Mouse (Mus musculus) kidney, postnatal 0 days (tissue): ENCODE measurements at regions not wholly inside any gene's neighbourhood (a gene's known extent, or its start where the extent isn't known, plus 50 kb on each side); places are given as distances from the start of the nearest gene placed in this dataset.

Source experiments
- ATAC-seq: fragments of 200-750 bp; cut with Nextera tagmentation; replicated peaks from 2 replicates; pipeline ENCODE4 v1.8.0; 2017; ENCODE audit warnings: low read depth, moderate number of reproducible peaks, moderate TSS enrichment, moderate library complexity; ENCODE audit not compliant: low FRiP score
- DNase-seq: peaks from one replicate; pipeline ENCODE4 v3.0.0-alpha.2; 2016; ENCODE audit warnings: low spot score
- H3K27ac ChIP-seq: fragments of 300-500 bp; sonication (generic); 2 replicates; pipeline ENCODE4 v1.5.1; 2014; ENCODE audit warnings: mild to moderate bottlenecking
- H3K27me3 ChIP-seq: fragments of 300-500 bp; sonication (generic); 2 replicates; pipeline ENCODE4 v1.6.1; 2014; ENCODE audit warnings: low read length, mixed read lengths; ENCODE audit not compliant: insufficient read depth
- H3K36me3 ChIP-seq: fragments of 300-500 bp; sonication (generic); 2 replicates; pipeline ENCODE4 v1.6.1; 2014; ENCODE audit warnings: low read length, mixed read lengths; ENCODE audit not compliant: insufficient read depth
- H3K4me1 ChIP-seq: fragments of 300-500 bp; sonication (generic); replicated peaks from 2 replicates; pipeline ENCODE4 v1.6.1; 2014; ENCODE audit warnings: antibody characterized with exemption, low read length, mixed read lengths; ENCODE audit not compliant: insufficient read depth
- H3K4me2 ChIP-seq: fragments of 300-500 bp; sonication (generic); 2 replicates; pipeline ENCODE4 v1.6.1; 2014; ENCODE audit warnings: mild to moderate bottlenecking, low read length, moderate library complexity, mixed read lengths
- H3K4me3 ChIP-seq: fragments of 300-500 bp; sonication (generic); replicated peaks from 2 replicates; pipeline ENCODE4 v1.5.1; 2014; ENCODE audit warnings: low read depth, low read length
- H3K9ac ChIP-seq: fragments of 300-500 bp; sonication (generic); 2 replicates; pipeline ENCODE4 v1.6.1; 2014; ENCODE audit warnings: low read depth, low read length
- H3K9me3 ChIP-seq: fragments of 300-500 bp; sonication (generic); replicated peaks from 2 replicates; pipeline ENCODE4 v1.6.1; 2016; ENCODE audit warnings: low read length, inconsistent platforms, mixed read lengths
- CTCF ChIP-seq: IDR thresholded peaks from 2 replicates; pipeline ENCODE4 v1.5.1; 2016; ENCODE audit warnings: antibody characterized with exemption, low read depth, mild to moderate bottlenecking, moderate library complexity
- WGBS: fragments of 180-500 bp; shearing (Covaris S2); extraction: QIAGEN DNeasy Blood & Tissue Kit; methylation state at CpG from one replicate; pipeline ENCODE4 v1.1.7; 2014; 5-methylcytosine and 5-hydroxymethylcytosine counted together

- ATAC-seq (no peak), DNase-seq (peak; percentile 10)
- no peaks in the 10 kb centered on the region for H3K9me3 ChIP-seq
- H3K4me2 ChIP-seq, result no peak overlapping the region
- H3K27ac ChIP-seq, result no peak overlapping the region
- no peaks in the 10 kb centered on the region for H3K27me3 ChIP-seq
- H3K4me3 ChIP-seq, result no peak overlapping the region
- 61% methylated on average over 4 of the region's 4 CpGs for WGBS
- H3K4me1 ChIP-seq, result no peaks in the 10 kb centered on the region
- no peak for TF ChIP-seq CTCF
- no peak overlapping the region for H3K9ac ChIP-seq
- no peaks in the 10 kb centered on the region for H3K36me3 ChIP-seq
Measured at GRCm38 (mm10) chr6:143590231-143590630, 423.2 kb downstream of the Etnk1 start.

GRCm38 (mm10) chr6:143592490-143592889 lies 425.5 kb downstream of the Etnk1 start:
- H3K9me3 ChIP-seq, result no peaks in the 10 kb centered on the region
- DNase-seq (peak; percentile 27), ATAC-seq (no peak)
- no peak overlapping the region for H3K4me2 ChIP-seq
- no peak overlapping the region for H3K4me3 ChIP-seq
- H3K27ac ChIP-seq, result no peak overlapping the region
- no peak overlapping the region for H3K9ac ChIP-seq
- H3K4me1 ChIP-seq, result no peaks in the 10 kb centered on the region
- 92% methylated on average over 3 of the region's 3 CpGs for WGBS
- no peaks in the 10 kb centered on the region for H3K27me3 ChIP-seq
- H3K36me3 ChIP-seq, result no peaks in the 10 kb centered on the region
- peak; percentile 57 for TF ChIP-seq CTCF

GRCm38 (mm10) chr6:143595486-143595885 lies 428.5 kb downstream of the Etnk1 start:
- Histone ChIP-seq H3K4me1 (no peaks in the 10 kb centered on the region), H3K27me3 (no peaks in the 10 kb centered on the region), H3K36me3 (no peaks in the 10 kb centered on the region), H3K9ac (no peak overlapping the region), H3K9me3 (no peaks in the 10 kb centered on the region), H3K4me2 (no peak overlapping the region), H3K4me3 (no peak overlapping the region), H3K27ac (no peak overlapping the region)
- TF ChIP-seq CTCF, result no peak
- 39% methylated on average over 2 of the region's 2 CpGs for WGBS
- DNase-seq (no peak), ATAC-seq (no peak)

- H3K4me1 ChIP-seq, result no peaks in the 10 kb centered on the region
- no peak overlapping the region for H3K9ac ChIP-seq
- 91% methylated on average over 3 of the region's 3 CpGs for WGBS
- no peak overlapping the region for H3K27ac ChIP-seq
- no peak overlapping the region for H3K4me2 ChIP-seq
- H3K27me3 ChIP-seq, result no peaks in the 10 kb centered on the region
- ATAC-seq, result no peak
- H3K9me3 ChIP-seq, result no peaks in the 10 kb centered on the region
- no peak for TF ChIP-seq CTCF
- H3K36me3 ChIP-seq, result no peaks in the 10 kb centered on the region
- no peak overlapping the region for H3K4me3 ChIP-seq
- DNase-seq, result no peak
Measured at GRCm38 (mm10) chr6:143597414-143597813, 430.4 kb downstream of the Etnk1 start.

GRCm38 (mm10) chr6:143598916-143599315 lies 431.9 kb downstream of the Etnk1 start:
- no peak for TF ChIP-seq CTCF
- H3K9ac ChIP-seq, result no peak overlapping the region
- ATAC-seq, result no peak
- H3K27ac ChIP-seq, result no peak overlapping the region
- H3K9me3 ChIP-seq, result no peaks in the 10 kb centered on the region
- H3K4me2 ChIP-seq, result no peak overlapping the region
- DNase-seq, result no peak
- H3K4me3 ChIP-seq, result no peak overlapping the region
- no peaks in the 10 kb centered on the region for H3K36me3 ChIP-seq
- WGBS, result 69% methylated on average over 4 of the region's 4 CpGs
- H3K27me3 ChIP-seq, result no peaks in the 10 kb centered on the region
- H3K4me1 ChIP-seq, result no peaks in the 10 kb centered on the region

- no peaks in the 10 kb centered on the region for H3K4me1 ChIP-seq
- peak; percentile 80 for TF ChIP-seq CTCF
- DNase-seq (peak; percentile 55), ATAC-seq (no peak; the same call in 1 of the 2 replicates)
- no peak overlapping the region for H3K4me3 ChIP-seq
- H3K27ac ChIP-seq, result no peak overlapping the region
- no peak overlapping the region for H3K4me2 ChIP-seq
- no peaks in the 10 kb centered on the region for H3K9me3 ChIP-seq
- H3K9ac ChIP-seq, result no peak overlapping the region
- 86% methylated on average over 1 of the region's 1 CpGs for WGBS
- no peaks in the 10 kb centered on the region for H3K27me3 ChIP-seq
- H3K36me3 ChIP-seq, result no peaks in the 10 kb centered on the region
Measured at GRCm38 (mm10) chr6:143609100-143609499, 442.1 kb downstream of the Etnk1 start.

GRCm38 (mm10) chr6:143612966-143613365 lies 445.9 kb downstream of the Etnk1 start:
- no peak overlapping the region for H3K4me3 ChIP-seq
- no peak for ATAC-seq
- no peak for TF ChIP-seq CTCF
- H3K27ac ChIP-seq, result no peak overlapping the region
- H3K9me3 ChIP-seq, result no peaks in the 10 kb centered on the region
- no peak overlapping the region for H3K9ac ChIP-seq
- H3K4me1 ChIP-seq, result no peaks in the 10 kb centered on the region
- no peak overlapping the region for H3K4me2 ChIP-seq
- 62% methylated on average over 10 of the region's 10 CpGs for WGBS
- no peak for DNase-seq
- H3K27me3 ChIP-seq, result no peaks in the 10 kb centered on the region
- no peaks in the 10 kb centered on the region for H3K36me3 ChIP-seq
